Mouse (Mus musculus): Measurements from ENCODE around the gene Rasal1. TPM values are rescaled to one million over a fixed set of nuclear protein-coding genes. Genes with fewer than 3 reads are reported as not detected.

Gene Rasal1
- total and polyA plus RNA-seq, 3 experiments: 0.33 TPM; not detected in 2

GRCm38 (mm10) chr5:120700996-120701790 is 52.6 kb downstream of the Rasal1 start:
- Histone ChIP-seq H3K4me3 (no peak overlapping the region), H3K4me1 (ENCODE audit: control insufficient read depth, insufficient read depth, low read length) (no peaks in the 10 kb centered on the region), H3K27ac (no peak overlapping the region), H3K9ac (ENCODE audit: low read depth, low read length) (no peak overlapping the region), H3K27me3 (ENCODE audit: control insufficient read depth, insufficient read depth, low read length) (no peaks in the 10 kb centered on the region), H3K79me2 (replicated peaks; ENCODE audit: control insufficient read depth, insufficient read depth, low read length) (no peaks in the 10 kb centered on the region), H3K36me3 (ENCODE audit: control insufficient read depth, insufficient read depth, low read length) (no peaks in the 10 kb centered on the region)
- TF ChIP-seq CTCF (IDR thresholded peaks at IDR 0.05) (no peak), EP300 (IDR thresholded peaks at IDR 0.05; ENCODE audit: insufficient read depth, low read depth, low read length) (no peak), POLR2A (IDR thresholded peaks at IDR 0.05; ENCODE audit: insufficient read depth, low read depth, low read length) (no peak)
- WGBS: 62% methylated on average over 11 of the region's 11 CpGs
- DNase-seq: no peak
- intact Hi-C loops (cut with DNase I): no loop called here

DNA sequence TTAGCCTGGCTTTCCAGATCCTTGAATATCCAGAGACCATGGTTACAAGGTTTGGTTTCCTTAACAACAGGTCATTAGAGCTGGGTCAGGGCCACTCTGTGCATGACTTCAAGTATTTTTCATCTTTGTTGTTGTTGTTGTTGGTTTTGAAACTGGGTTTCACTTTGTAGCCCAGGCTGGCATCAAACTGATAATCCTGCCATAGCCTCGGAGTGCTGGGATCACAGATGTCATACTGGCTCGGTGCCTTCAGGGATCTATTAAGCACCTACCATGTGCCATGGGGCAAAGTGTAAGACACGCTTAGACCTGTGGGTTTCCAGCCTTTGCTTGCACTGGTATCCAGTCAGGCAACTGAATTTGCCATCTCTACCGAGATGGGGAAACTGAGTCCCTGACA is 53.8 kb downstream of the Rasal1 start:
- DNase-seq: no peak
- Histone ChIP-seq H3K36me3 (ENCODE audit: control insufficient read depth, insufficient read depth, low read length) (no peaks in the 10 kb centered on the region), H3K27me3 (ENCODE audit: control insufficient read depth, insufficient read depth, low read length) (no peaks in the 10 kb centered on the region), H3K4me3 (no peak overlapping the region), H3K4me1 (ENCODE audit: control insufficient read depth, insufficient read depth, low read length) (no peaks in the 10 kb centered on the region), H3K9ac (ENCODE audit: low read depth, low read length) (no peak overlapping the region), H3K27ac (no peak overlapping the region), H3K79me2 (replicated peaks; ENCODE audit: control insufficient read depth, insufficient read depth, low read length) (no peaks in the 10 kb centered on the region)
- WGBS: 80% methylated on average over 4 of the region's 4 CpGs
- no peak for TF ChIP-seq EP300 (IDR thresholded peaks at IDR 0.05; ENCODE audit: insufficient read depth, low read depth, low read length)
- TF ChIP-seq CTCF (IDR thresholded peaks at IDR 0.05): no peak
- TF ChIP-seq POLR2A (IDR thresholded peaks at IDR 0.05; ENCODE audit: insufficient read depth, low read depth, low read length): no peak
- intact Hi-C loops (cut with DNase I): no loop called here

GRCm38 (mm10) chr5:120702969-120703368 is 54.4 kb downstream of the Rasal1 start:
- Histone ChIP-seq H3K9ac (ENCODE audit: low read depth, low read length) (no peak overlapping the region), H3K36me3 (ENCODE audit: control insufficient read depth, insufficient read depth, low read length) (no peaks in the 10 kb centered on the region), H3K4me3 (no peak overlapping the region), H3K4me1 (ENCODE audit: control insufficient read depth, insufficient read depth, low read length) (no peaks in the 10 kb centered on the region), H3K27me3 (ENCODE audit: control insufficient read depth, insufficient read depth, low read length) (no peaks in the 10 kb centered on the region), H3K79me2 (replicated peaks; ENCODE audit: control insufficient read depth, insufficient read depth, low read length) (no peaks in the 10 kb centered on the region), H3K27ac (no peak overlapping the region)
- intact Hi-C loops (cut with DNase I): no loop called here
- 63% methylated on average over 2 of the region's 2 CpGs for WGBS
- TF ChIP-seq CTCF (IDR thresholded peaks at IDR 0.05): no peak
- no peak for TF ChIP-seq EP300 (IDR thresholded peaks at IDR 0.05; ENCODE audit: insufficient read depth, low read depth, low read length)
- no peak for TF ChIP-seq POLR2A (IDR thresholded peaks at IDR 0.05; ENCODE audit: insufficient read depth, low read depth, low read length)
- no peak for DNase-seq

- Histone ChIP-seq H3K9ac (ENCODE audit: low read depth, low read length) (no peak overlapping the region), H3K27me3 (ENCODE audit: control insufficient read depth, insufficient read depth, low read length) (no peaks in the 10 kb centered on the region), H3K4me3 (no peak overlapping the region), H3K36me3 (ENCODE audit: control insufficient read depth, insufficient read depth, low read length) (no peaks in the 10 kb centered on the region), H3K4me1 (ENCODE audit: control insufficient read depth, insufficient read depth, low read length) (no peaks in the 10 kb centered on the region), H3K79me2 (replicated peaks; ENCODE audit: control insufficient read depth, insufficient read depth, low read length) (no peaks in the 10 kb centered on the region), H3K27ac (no peak overlapping the region)
- intact Hi-C loops (cut with DNase I): no loop called here
- 68% methylated on average over 3 of the region's 3 CpGs for WGBS
- TF ChIP-seq EP300 (IDR thresholded peaks at IDR 0.05; ENCODE audit: insufficient read depth, low read depth, low read length) (no peak), POLR2A (IDR thresholded peaks at IDR 0.05; ENCODE audit: insufficient read depth, low read depth, low read length) (no peak), CTCF (IDR thresholded peaks at IDR 0.05) (no peak)
- no peak for DNase-seq
Observed at GRCm38 (mm10) chr5:120703660-120704059, 55.0 kb downstream of the Rasal1 start.

DNA sequence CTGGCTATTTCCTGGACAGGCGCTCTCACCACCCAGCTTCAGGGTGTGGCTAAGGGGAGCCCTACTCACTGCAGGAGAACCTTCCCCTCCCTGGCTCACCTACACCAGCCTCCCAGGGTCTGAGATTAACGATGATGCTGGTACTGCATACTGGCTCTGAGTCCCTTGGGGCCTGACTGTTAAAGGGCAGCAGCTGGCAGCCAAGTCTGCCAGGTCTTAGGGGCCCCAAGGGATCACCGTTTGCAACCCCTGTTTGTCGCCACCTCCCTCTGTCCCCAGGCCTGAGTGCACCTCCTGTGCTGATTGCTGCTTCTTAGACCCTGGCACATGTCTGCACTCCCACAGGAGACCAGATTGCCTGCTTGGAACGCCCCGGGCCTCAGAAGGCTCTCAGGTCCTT is 55.8 kb downstream of the Rasal1 start:
- Histone ChIP-seq H3K36me3 (ENCODE audit: control insufficient read depth, insufficient read depth, low read length) (no peaks in the 10 kb centered on the region), H3K79me2 (replicated peaks; ENCODE audit: control insufficient read depth, insufficient read depth, low read length) (no peaks in the 10 kb centered on the region), H3K4me3 (no peak overlapping the region), H3K9ac (ENCODE audit: low read depth, low read length) (no peak overlapping the region), H3K27ac (no peak overlapping the region), H3K4me1 (ENCODE audit: control insufficient read depth, insufficient read depth, low read length) (no peaks in the 10 kb centered on the region), H3K27me3 (ENCODE audit: control insufficient read depth, insufficient read depth, low read length) (no peaks in the 10 kb centered on the region)
- WGBS: 51% methylated on average over 6 of the region's 6 CpGs
- intact Hi-C loops (cut with DNase I): no loop called here
- DNase-seq: no peak
- TF ChIP-seq POLR2A (IDR thresholded peaks at IDR 0.05; ENCODE audit: insufficient read depth, low read depth, low read length) (no peak), EP300 (IDR thresholded peaks at IDR 0.05; ENCODE audit: insufficient read depth, low read depth, low read length) (no peak), CTCF (IDR thresholded peaks at IDR 0.05) (no peak)

DNA sequence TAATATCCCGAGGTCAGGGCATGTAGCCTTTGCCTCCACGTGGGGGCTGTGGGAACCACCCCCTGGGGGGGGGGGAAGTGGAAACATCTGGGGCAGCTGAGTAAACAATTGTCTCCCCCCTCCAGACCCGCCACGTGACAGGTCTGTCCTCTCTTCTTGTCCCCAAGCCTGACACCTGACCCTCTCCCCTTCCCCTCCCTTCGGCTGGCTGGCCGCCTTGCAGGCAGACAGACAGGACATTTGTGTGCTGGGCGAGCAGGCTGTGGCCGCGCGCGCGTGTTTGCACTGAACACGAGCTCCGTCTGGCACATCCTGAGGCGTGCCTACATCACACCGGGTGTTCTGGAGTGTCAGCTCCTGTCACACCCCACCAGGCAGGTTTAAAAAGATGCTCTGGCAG is 57.9 kb downstream of the Rasal1 start:
- Histone ChIP-seq H3K27ac (no peak overlapping the region), H3K4me3 (no peak overlapping the region), H3K27me3 (ENCODE audit: control insufficient read depth, insufficient read depth, low read length) (peaks cover 16% of the 10 kb centered on the region), H3K4me1 (ENCODE audit: control insufficient read depth, insufficient read depth, low read length) (no peaks in the 10 kb centered on the region), H3K9ac (ENCODE audit: low read depth, low read length) (no peak overlapping the region), H3K36me3 (ENCODE audit: control insufficient read depth, insufficient read depth, low read length) (no peaks in the 10 kb centered on the region), H3K79me2 (replicated peaks; ENCODE audit: control insufficient read depth, insufficient read depth, low read length) (no peaks in the 10 kb centered on the region)
- peak in 1 of 2 experiments; percentile 27 for DNase-seq
- TF ChIP-seq CTCF (IDR thresholded peaks at IDR 0.05) (no peak), POLR2A (IDR thresholded peaks at IDR 0.05; ENCODE audit: insufficient read depth, low read depth, low read length) (no peak), EP300 (IDR thresholded peaks at IDR 0.05; ENCODE audit: insufficient read depth, low read depth, low read length) (no peak)
- intact Hi-C loops (cut with DNase I): no loop called here
- WGBS: 9% methylated on average over 16 of the region's 16 CpGs

All from heart, adult 2 months (tissue).